30 mouse cellular contexts compared by ENCODE assay signal in the genomic region with DNA sequence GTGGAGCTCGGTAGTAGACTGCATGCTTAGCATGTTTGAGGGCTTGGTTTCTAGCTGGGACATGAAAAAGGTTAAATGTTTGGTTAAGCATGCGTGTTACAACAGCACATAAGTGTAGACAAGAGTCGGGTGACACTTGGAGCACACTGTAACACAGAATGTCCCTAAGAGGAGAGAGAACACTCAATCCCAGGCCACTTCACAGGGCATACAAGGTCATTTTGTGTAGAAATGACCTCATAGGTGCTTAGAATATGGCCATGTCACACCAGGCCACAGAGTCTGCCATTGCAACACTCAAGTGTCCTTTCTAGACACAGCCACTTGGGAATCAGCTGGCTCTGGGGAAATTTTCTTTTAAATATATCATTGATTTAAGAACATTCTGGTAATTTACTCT. TPM values are rescaled to one million over a fixed set of nuclear protein-coding genes. Genes with fewer than 3 reads are reported as not detected.
"Had no signal": no experiment of that assay in that cellular context is flagged by ENCODE, and none has a peak within 500 bp of the region (broad histone marks: within the 10 kb centered on the region; RNA-seq: fewer than 3 reads in every experiment).

No protein-coding gene starts in this region.

- H3K9ac ChIP-seq: heart, embryonic 13.5 days; heart, embryonic 15.5 days; hindbrain, embryonic 13.5 days; hindbrain, embryonic 15.5 days; limb, embryonic 12.5 days had no signal

- H3K4me3 ChIP-seq: gastrocnemius, adult 2 months; heart, adult 2 months; heart, embryonic 13.5 days; heart, embryonic 15.5 days; hindbrain, embryonic 10.5 days; hindbrain, embryonic 13.5 days; hindbrain, embryonic 15.5 days; layer of hippocampus, adult 2 months; left cerebral cortex, adult 2 months; limb, embryonic 10.5 days; limb, embryonic 12.5 days had no signal

- ATAC-seq: hindbrain, postnatal 0 days; intestine, embryonic 16.5 days had no signal

- H3K4me2 ChIP-seq: heart, embryonic 11.5 days; heart, embryonic 13.5 days; heart, embryonic 15.5 days; hindbrain, embryonic 13.5 days; hindbrain, embryonic 15.5 days; limb, embryonic 12.5 days; liver, embryonic 11.5 days had no signal

- H3K27me3 ChIP-seq: heart, embryonic 13.5 days; heart, embryonic 15.5 days; hindbrain, embryonic 13.5 days; hindbrain, embryonic 15.5 days; limb, embryonic 12.5 days had no signal

- H3K9me3 ChIP-seq: heart, embryonic 13.5 days; heart, embryonic 15.5 days; hindbrain, embryonic 10.5 days; hindbrain, embryonic 13.5 days; hindbrain, embryonic 15.5 days; limb, embryonic 10.5 days; limb, embryonic 12.5 days had no signal

- DNase-seq: gastrocnemius, adult 2 months; gastrocnemius, postnatal 14 days; gastrocnemius, postnatal 36 days; heart, adult 11 months; heart, adult 2 months; heart, postnatal 14 days; heart, postnatal 36 days; kidney, adult 11 months; kidney, adult 2 months; kidney, adult 9 months; kidney, postnatal 10 days; kidney, postnatal 25 days; kidney, postnatal 4 days; liver had no signal

- H3K4me1 ChIP-seq: heart, embryonic 13.5 days; heart, embryonic 15.5 days; hindbrain, embryonic 10.5 days; hindbrain, embryonic 13.5 days; hindbrain, embryonic 15.5 days had no signal

- H3K36me3 ChIP-seq: heart, embryonic 13.5 days; heart, embryonic 15.5 days; limb, embryonic 10.5 days; limb, embryonic 12.5 days had no signal

- H3K27ac ChIP-seq: gastrocnemius, adult 2 months; heart, adult 2 months; heart, embryonic 13.5 days; heart, embryonic 15.5 days; hindbrain, embryonic 10.5 days; hindbrain, embryonic 13.5 days; hindbrain, embryonic 15.5 days; hindbrain, postnatal 0 days; layer of hippocampus, adult 2 months; left cerebral cortex, adult 2 months; limb, embryonic 10.5 days; limb, embryonic 12.5 days had no signal

RNA-seq across cellular contexts. Expression of a gene that starts 53.7 kb away (rescaled TPM):
- total RNA-seq: gastrocnemius, adult 2 months; gastrocnemius, postnatal 14 days; gastrocnemius, postnatal 36 days; heart, adult 2 months; heart, postnatal 14 days; heart, postnatal 36 days; layer of hippocampus, postnatal 10 days; left cerebral cortex, adult 2 months; left cerebral cortex, postnatal 14 days; left cerebral cortex, postnatal 36 days had no signal
- polyA plus RNA-seq: hindbrain, postnatal 0 days; limb, embryonic 10.5 days had no signal
